Mouse (Mus musculus): ENCODE results near the gene Ush1g. TPM values are rescaled to one million over a fixed set of nuclear protein-coding genes. Genes with fewer than 3 reads are reported as not detected.
A peak's percentile ranks its signal among the peaks of the same experiment; 100 is the strongest.

Gene Ush1g
- total and polyA plus RNA-seq, 2 experiments from 2014 or later = 0.13 to 0.37 TPM

- no peak for DNase-seq (ENCODE audit: low spot score)
- Histone ChIP-seq H3K4me3 (ENCODE audit: low read length) (no peak overlapping the region), H3K9me3 (ENCODE audit: low read length) (no peaks in the 10 kb centered on the region), H3K27me3 (ENCODE audit: insufficient read depth, low read length) (peaks cover 50% of the 10 kb centered on the region), H3K4me2 (ENCODE audit: low read depth, low read length) (no peak overlapping the region), H3K36me3 (ENCODE audit: insufficient read depth, low read length) (peaks cover 13% of the 10 kb centered on the region), H3K4me1 (ENCODE audit: insufficient read depth, low read length) (peaks cover 13% of the 10 kb centered on the region), H3K9ac (replicated peaks; ENCODE audit: low read length) (no peak overlapping the region), H3K27ac (no peak overlapping the region)
- TF ChIP-seq CTCF (IDR thresholded peaks at IDR 0.05; ENCODE audit: low read depth) = no peak
- ATAC-seq = no peak
- WGBS = 67% methylated on average over 11 of the region's 11 CpGs
Observed at GRCm38 (mm10) chr11:115267958-115268357, 53.9 kb downstream of the Ush1g start.

- no peak for TF ChIP-seq CTCF (IDR thresholded peaks at IDR 0.05; ENCODE audit: low read depth)
- no peak for DNase-seq (ENCODE audit: low spot score)
- H3K27ac ChIP-seq = no peak within 1 kb of the TSS
- H3K27me3 ChIP-seq (ENCODE audit: insufficient read depth, low read length) = peaks cover 52% of the 10 kb centered on the region
- H3K4me1 ChIP-seq (ENCODE audit: insufficient read depth, low read length) = peaks cover 13% of the 10 kb centered on the region
- H3K36me3 ChIP-seq (ENCODE audit: insufficient read depth, low read length) = peaks cover 13% of the 10 kb centered on the region
- WGBS = 9% methylated on average over 38 of the region's 50 CpGs
- no peaks in the 10 kb centered on the region for H3K9me3 ChIP-seq (ENCODE audit: low read length)
- no peak for ATAC-seq
- H3K4me2 ChIP-seq (ENCODE audit: low read depth, low read length) = peak within 1 kb of the TSS; percentile 61
- H3K9ac ChIP-seq (replicated peaks; ENCODE audit: low read length) = peak within 1 kb of the TSS; percentile 40
- H3K4me3 ChIP-seq (ENCODE audit: low read length) = peak within 1 kb of the TSS; percentile 38
Observed at GRCm38 (mm10) chr11:115267061-115267883, 54.6 kb downstream of the Ush1g start, which contains the start of gene Grin2c. Grin2c (minus strand) TSS chr11:115267243.

GRCm38 (mm10) chr11:115266400-115266778 is 55.5 kb downstream of the Ush1g start:
- peaks cover 13% of the 10 kb centered on the region for H3K36me3 ChIP-seq (ENCODE audit: insufficient read depth, low read length)
- ATAC-seq (no peak), DNase-seq (ENCODE audit: low spot score) (no peak)
- H3K9me3 ChIP-seq (ENCODE audit: low read length) = no peaks in the 10 kb centered on the region
- H3K4me3 ChIP-seq (ENCODE audit: low read length) = peak overlapping the region; percentile 38
- H3K4me1 ChIP-seq (ENCODE audit: insufficient read depth, low read length) = peaks cover 13% of the 10 kb centered on the region
- peak overlapping the region; percentile 40; the same call in 1 of the 2 replicates for H3K9ac ChIP-seq (replicated peaks; ENCODE audit: low read length)
- no peak for TF ChIP-seq CTCF (IDR thresholded peaks at IDR 0.05; ENCODE audit: low read depth)
- H3K4me2 ChIP-seq (ENCODE audit: low read depth, low read length) = peak overlapping the region; percentile 61
- 3% methylated on average over 22 of the region's 22 CpGs for WGBS
- no peak overlapping the region for H3K27ac ChIP-seq
- peaks cover 55% of the 10 kb centered on the region for H3K27me3 ChIP-seq (ENCODE audit: insufficient read depth, low read length)

- Histone ChIP-seq H3K4me1 (ENCODE audit: insufficient read depth, low read length) (peaks cover 13% of the 10 kb centered on the region), H3K27me3 (ENCODE audit: insufficient read depth, low read length) (peaks cover 55% of the 10 kb centered on the region), H3K36me3 (ENCODE audit: insufficient read depth, low read length) (peaks cover 13% of the 10 kb centered on the region), H3K4me3 (ENCODE audit: low read length) (peak overlapping the region; percentile 38), H3K4me2 (ENCODE audit: low read depth, low read length) (peak overlapping the region; percentile 61), H3K9me3 (ENCODE audit: low read length) (no peaks in the 10 kb centered on the region), H3K27ac (no peak overlapping the region), H3K9ac (replicated peaks; ENCODE audit: low read length) (no peak overlapping the region)
- ATAC-seq = no peak
- WGBS = 6% methylated on average over 20 of the region's 20 CpGs
- DNase-seq (ENCODE audit: low spot score) = no peak
- TF ChIP-seq CTCF (IDR thresholded peaks at IDR 0.05; ENCODE audit: low read depth) = no peak
Observed at GRCm38 (mm10) chr11:115265771-115266399, 56.0 kb downstream of the Ush1g start.

Other genes starting within 250 kb of the Ush1g start
- gene Rab37, start 230.6 kb downstream of the Ush1g start, total RNA-seq (2014; rRNA removed) = 1.2 TPM in 2 replicates
- gene Rab37, start 230.6 kb downstream of the Ush1g start, polyA plus RNA-seq (2015; fragmentation: Nextera tagmentation; extraction: Ambion mirVana) = 1.2 and 1.3 TPM in 2 replicates
- gene Cd300lf, start 188.0 kb downstream of the Ush1g start, total RNA-seq (2014; rRNA removed) = not detected in 2 replicates
- 0.23 and 0.37 TPM in 2 replicates for gene Cd300lf, start 188.0 kb downstream of the Ush1g start, polyA plus RNA-seq (2015; fragmentation: Nextera tagmentation; extraction: Ambion mirVana)
- 72.6 and 76.9 TPM in 2 replicates for gene Slc9a3r1, start 158.7 kb downstream of the Ush1g start, total RNA-seq (2014; rRNA removed)
- 91.8 and 98.2 TPM in 2 replicates for gene Slc9a3r1, start 158.7 kb downstream of the Ush1g start, polyA plus RNA-seq (2015; fragmentation: Nextera tagmentation; extraction: Ambion mirVana)
- 6.4 and 11.1 TPM in 2 replicates for gene Tmem104, start 134.6 kb downstream of the Ush1g start, total RNA-seq (2014; rRNA removed)
- 10.1 and 13.5 TPM in 2 replicates for gene Tmem104, start 134.6 kb downstream of the Ush1g start, polyA plus RNA-seq (2015; fragmentation: Nextera tagmentation; extraction: Ambion mirVana)
- gene Nat9, start 134.2 kb downstream of the Ush1g start, total RNA-seq (2014; rRNA removed) = 17.3 and 27.8 TPM in 2 replicates
- gene Nat9, start 134.2 kb downstream of the Ush1g start, polyA plus RNA-seq (2015; fragmentation: Nextera tagmentation; extraction: Ambion mirVana) = 17.3 and 22.2 TPM in 2 replicates
- 6.9 and 7.1 TPM in 2 replicates for gene Grin2c, start 54.8 kb downstream of the Ush1g start, total RNA-seq (2014; rRNA removed)
- 1.0 and 1.1 TPM in 2 replicates for gene Grin2c, start 54.8 kb downstream of the Ush1g start, polyA plus RNA-seq (2015; fragmentation: Nextera tagmentation; extraction: Ambion mirVana)
- 20.0 and 22.6 TPM in 2 replicates for gene Fdxr, start 45.0 kb downstream of the Ush1g start, total RNA-seq (2014; rRNA removed)
- gene Fdxr, start 45.0 kb downstream of the Ush1g start, polyA plus RNA-seq (2015; fragmentation: Nextera tagmentation; extraction: Ambion mirVana) = 15.0 and 16.4 TPM in 2 replicates
- gene Fads6, start 24.4 kb downstream of the Ush1g start, total RNA-seq (2014; rRNA removed) = 8.3 and 10.8 TPM in 2 replicates
- gene Fads6, start 24.4 kb downstream of the Ush1g start, polyA plus RNA-seq (2015; fragmentation: Nextera tagmentation; extraction: Ambion mirVana) = 1.8 and 1.9 TPM in 2 replicates
- 0.36 and 0.99 TPM in 2 replicates for gene Otop2, start 14.9 kb downstream of the Ush1g start, total RNA-seq (2014; rRNA removed)
- gene Otop2, start 14.9 kb downstream of the Ush1g start, polyA plus RNA-seq (2015; fragmentation: Nextera tagmentation; extraction: Ambion mirVana) = 0.20 and 0.34 TPM in 2 replicates
- 2.2 and 3.6 TPM in 2 replicates for gene Otop3, start 12.7 kb upstream of the Ush1g start, total RNA-seq (2014; rRNA removed)
- 2.7 and 2.8 TPM in 2 replicates for gene Otop3, start 12.7 kb upstream of the Ush1g start, polyA plus RNA-seq (2015; fragmentation: Nextera tagmentation; extraction: Ambion mirVana)
- gene Hid1, start 45.7 kb upstream of the Ush1g start, total RNA-seq (2014; rRNA removed) = 78.9 and 87.5 TPM in 2 replicates
- gene Hid1, start 45.7 kb upstream of the Ush1g start, polyA plus RNA-seq (2015; fragmentation: Nextera tagmentation; extraction: Ambion mirVana) = 55.3 and 58.1 TPM in 2 replicates
- 70.8 and 72.3 TPM in 2 replicates for gene Cdr2l, start 59.9 kb upstream of the Ush1g start, total RNA-seq (2014; rRNA removed)
- 17.7 and 18.8 TPM in 2 replicates for gene Cdr2l, start 59.9 kb upstream of the Ush1g start, polyA plus RNA-seq (2015; fragmentation: Nextera tagmentation; extraction: Ambion mirVana)
- 138 and 204 TPM in 2 replicates for gene Mrpl58, start 81.7 kb upstream of the Ush1g start, total RNA-seq (2014; rRNA removed)
- gene Mrpl58, start 81.7 kb upstream of the Ush1g start, polyA plus RNA-seq (2015; fragmentation: Nextera tagmentation; extraction: Ambion mirVana) = 205 and 210 TPM in 2 replicates
- 203 and 240 TPM in 2 replicates for gene Atp5h, start 97.9 kb upstream of the Ush1g start, total RNA-seq (2014; rRNA removed)
- gene Atp5h, start 97.9 kb upstream of the Ush1g start, polyA plus RNA-seq (2015; fragmentation: Nextera tagmentation; extraction: Ambion mirVana) = 1,097 and 1,122 TPM in 2 replicates
- gene Kctd2, start 98.1 kb upstream of the Ush1g start, total RNA-seq (2014; rRNA removed) = 19.0 and 21.0 TPM in 2 replicates
- gene Kctd2, start 98.1 kb upstream of the Ush1g start, polyA plus RNA-seq (2015; fragmentation: Nextera tagmentation; extraction: Ambion mirVana) = 22.1 and 24.5 TPM in 2 replicates
- gene Trim80, start 118.5 kb upstream of the Ush1g start, total RNA-seq (2014; rRNA removed) = not detected in 2 replicates
- 0.11 TPM in 1 of 2 replicates, not detected in the other for gene Trim80, start 118.5 kb upstream of the Ush1g start, polyA plus RNA-seq (2015; fragmentation: Nextera tagmentation; extraction: Ambion mirVana)
- 0.10 TPM in 1 of 2 replicates, not detected in the other for gene Slc16a5, start 140.4 kb upstream of the Ush1g start, total RNA-seq (2014; rRNA removed)
- gene Slc16a5, start 140.4 kb upstream of the Ush1g start, polyA plus RNA-seq (2015; fragmentation: Nextera tagmentation; extraction: Ambion mirVana) = 0.30 and 0.66 TPM in 2 replicates
- gene Armc7, start 153.6 kb upstream of the Ush1g start, total RNA-seq (2014; rRNA removed) = 9.9 and 11.8 TPM in 2 replicates
- 10.7 and 11.0 TPM in 2 replicates for gene Armc7, start 153.6 kb upstream of the Ush1g start, polyA plus RNA-seq (2015; fragmentation: Nextera tagmentation; extraction: Ambion mirVana)
- gene Nt5c, start 169.8 kb upstream of the Ush1g start, total RNA-seq (2014; rRNA removed) = 54.3 and 62.2 TPM in 2 replicates
- gene Nt5c, start 169.8 kb upstream of the Ush1g start, polyA plus RNA-seq (2015; fragmentation: Nextera tagmentation; extraction: Ambion mirVana) = 129 and 130 TPM in 2 replicates
- gene Jpt1, start 192.3 kb upstream of the Ush1g start, total RNA-seq (2014; rRNA removed) = 640 and 655 TPM in 2 replicates
- gene Jpt1, start 192.3 kb upstream of the Ush1g start, polyA plus RNA-seq (2015; fragmentation: Nextera tagmentation; extraction: Ambion mirVana) = 966 and 1,016 TPM in 2 replicates
- 474 and 477 TPM in 2 replicates for gene Sumo2, start 214.2 kb upstream of the Ush1g start, total RNA-seq (2014; rRNA removed)
- gene Sumo2, start 214.2 kb upstream of the Ush1g start, polyA plus RNA-seq (2015; fragmentation: Nextera tagmentation; extraction: Ambion mirVana) = 981 and 1,003 TPM in 2 replicates
- gene Nup85, start 242.4 kb upstream of the Ush1g start, total RNA-seq (2014; rRNA removed) = 50.2 and 61.9 TPM in 2 replicates
- gene Nup85, start 242.4 kb upstream of the Ush1g start, polyA plus RNA-seq (2015; fragmentation: Nextera tagmentation; extraction: Ambion mirVana) = 80.7 and 81.8 TPM in 2 replicates